Mouse (Mus musculus) kidney, adult 2 months (tissue): ENCODE measurements around the gene Slf1.

ENCODE experiments used
- CTCF ChIP-seq: fragments of 200-500 bp; conservative IDR thresholded peaks from 2 replicates; pipeline ENCODE4 v1.5.1; 2011; ENCODE audit warnings: low read depth, mild to moderate bottlenecking, control low read depth, low read length, moderate library complexity, mixed read lengths; ENCODE audit not compliant: insufficient read depth, insufficient read length
- POLR2A ChIP-seq: fragments of 200-500 bp; IDR thresholded peaks from one replicate; pipeline ENCODE4 v1.6.1; 2011; ENCODE audit warnings: low read depth, low read length, control low read depth

DNA sequence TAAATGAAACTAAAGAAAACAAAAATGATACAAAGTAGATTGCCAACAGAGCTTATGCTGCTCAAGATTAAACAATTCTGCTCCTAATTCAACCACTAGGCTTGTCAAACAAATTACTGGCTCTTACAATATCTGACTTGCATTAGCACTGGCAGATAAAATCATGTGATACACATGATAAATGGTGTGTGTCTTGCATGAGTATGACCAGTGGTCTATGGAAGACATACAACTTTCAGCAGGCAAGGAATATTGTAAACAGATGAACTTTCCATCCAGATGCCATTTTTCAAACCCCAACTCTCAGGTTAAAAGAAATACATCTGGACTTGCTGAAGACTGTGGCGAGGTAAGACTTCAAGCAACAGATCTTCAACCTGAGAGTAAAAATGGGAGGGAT, 131.6 kb downstream of the Slf1 start:
- TF ChIP-seq POLR2A = no peak
- no peak for TF ChIP-seq CTCF
